Mouse (Mus musculus): ENCODE results near the gene Tubgcp6. TPM values are rescaled to one million over a fixed set of nuclear protein-coding genes. Genes with fewer than 3 reads are reported as not detected.
A peak's percentile ranks its signal among the peaks of the same experiment; 100 is the strongest.

The Tubgcp6 gene
- total and polyA plus RNA-seq, 3 experiments: 7.3 to 16.2 (median 8.7) TPM

GRCm38 (mm10) chr15:89137378-89138045 lies 14.6 kb upstream of the Tubgcp6 start:
- TF ChIP-seq POLR2A (IDR thresholded peaks at IDR 0.05; ENCODE audit: insufficient read depth, low read depth, low read length) (no peak), EP300 (IDR thresholded peaks at IDR 0.05; ENCODE audit: insufficient read depth, low read depth, low read length) (no peak)
- DNase-seq: no peak
- no peak overlapping the region for H3K4me3 ChIP-seq
- no peaks in the 10 kb centered on the region for H3K36me3 ChIP-seq (ENCODE audit: control insufficient read depth, insufficient read depth, low read length)
- H3K79me2 ChIP-seq (replicated peaks; ENCODE audit: control insufficient read depth, insufficient read depth, low read length): no peaks in the 10 kb centered on the region
- intact Hi-C loops (cut with DNase I): no loop called here
- WGBS: 56% methylated on average over 11 of the region's 11 CpGs
- no peaks in the 10 kb centered on the region for H3K27me3 ChIP-seq (ENCODE audit: control insufficient read depth, insufficient read depth, low read length)
- H3K9ac ChIP-seq (ENCODE audit: low read depth, low read length): 0 out of 2 replicates have a peak overlapping the region, but pooled peaks have one; percentile 7
- peaks cover 16% of the 10 kb centered on the region for H3K4me1 ChIP-seq (ENCODE audit: control insufficient read depth, insufficient read depth, low read length)
- H3K27ac ChIP-seq: no peak overlapping the region; the same call in 1 of the 2 replicates

GRCm38 (mm10) chr15:89136461-89137155 lies 13.7 kb upstream of the Tubgcp6 start:
- H3K79me2 ChIP-seq (replicated peaks; ENCODE audit: control insufficient read depth, insufficient read depth, low read length): no peaks in the 10 kb centered on the region
- no peak overlapping the region for H3K9ac ChIP-seq (ENCODE audit: low read depth, low read length)
- no peak overlapping the region for H3K27ac ChIP-seq
- DNase-seq: no peak
- no peaks in the 10 kb centered on the region for H3K27me3 ChIP-seq (ENCODE audit: control insufficient read depth, insufficient read depth, low read length)
- H3K4me3 ChIP-seq: no peak overlapping the region
- intact Hi-C loops (cut with DNase I): no loop called here
- 95% methylated on average over 5 of the region's 5 CpGs for WGBS
- no peaks in the 10 kb centered on the region for H3K36me3 ChIP-seq (ENCODE audit: control insufficient read depth, insufficient read depth, low read length)
- no peak for TF ChIP-seq EP300 (IDR thresholded peaks at IDR 0.05; ENCODE audit: insufficient read depth, low read depth, low read length)
- H3K4me1 ChIP-seq (ENCODE audit: control insufficient read depth, insufficient read depth, low read length): peaks cover 11% of the 10 kb centered on the region

- WGBS: 77% methylated on average over 3 of the region's 3 CpGs
- no peak for TF ChIP-seq POLR2A (IDR thresholded peaks at IDR 0.05; ENCODE audit: insufficient read depth, low read depth, low read length)
- TF ChIP-seq EP300 (IDR thresholded peaks at IDR 0.05; ENCODE audit: insufficient read depth, low read depth, low read length): no peak
- TF ChIP-seq CTCF (IDR thresholded peaks at IDR 0.05): no peak
- Histone ChIP-seq H3K4me3 (no peak overlapping the region), H3K27ac (no peak overlapping the region), H3K4me1 (ENCODE audit: control insufficient read depth, insufficient read depth, low read length) (peaks cover 7% of the 10 kb centered on the region), H3K27me3 (ENCODE audit: control insufficient read depth, insufficient read depth, low read length) (no peaks in the 10 kb centered on the region), H3K79me2 (replicated peaks; ENCODE audit: control insufficient read depth, insufficient read depth, low read length) (no peaks in the 10 kb centered on the region), H3K9ac (ENCODE audit: low read depth, low read length) (no peak overlapping the region), H3K36me3 (ENCODE audit: control insufficient read depth, insufficient read depth, low read length) (no peaks in the 10 kb centered on the region)
- DNase-seq: peak in 1 of 2 experiments; percentile 52
- intact Hi-C loops (cut with DNase I): no loop called here
Observed at GRCm38 (mm10) chr15:89131316-89131715, 8.4 kb upstream of the Tubgcp6 start.

GRCm38 (mm10) chr15:89130245-89130644 lies 7.3 kb upstream of the Tubgcp6 start:
- Histone ChIP-seq H3K4me1 (ENCODE audit: control insufficient read depth, insufficient read depth, low read length) (peaks cover 7% of the 10 kb centered on the region), H3K27me3 (ENCODE audit: control insufficient read depth, insufficient read depth, low read length) (no peaks in the 10 kb centered on the region), H3K36me3 (ENCODE audit: control insufficient read depth, insufficient read depth, low read length) (no peaks in the 10 kb centered on the region), H3K79me2 (replicated peaks; ENCODE audit: control insufficient read depth, insufficient read depth, low read length) (no peaks in the 10 kb centered on the region), H3K4me3 (no peak overlapping the region), H3K9ac (ENCODE audit: low read depth, low read length) (no peak overlapping the region), H3K27ac (no peak overlapping the region)
- intact Hi-C loops (cut with DNase I): no loop called here
- DNase-seq: no peak
- TF ChIP-seq CTCF (IDR thresholded peaks at IDR 0.05) (no peak), EP300 (IDR thresholded peaks at IDR 0.05; ENCODE audit: insufficient read depth, low read depth, low read length) (no peak), POLR2A (IDR thresholded peaks at IDR 0.05; ENCODE audit: insufficient read depth, low read depth, low read length) (no peak)

- peak; percentile 87 to 92 for DNase-seq
- TF ChIP-seq POLR2A (IDR thresholded peaks at IDR 0.05; ENCODE audit: insufficient read depth, low read depth, low read length): peak; percentile 80
- TF ChIP-seq EP300 (IDR thresholded peaks at IDR 0.05; ENCODE audit: insufficient read depth, low read depth, low read length): peak; percentile 75
- no peak; the same call in 1 of the 2 replicates for TF ChIP-seq CTCF (IDR thresholded peaks at IDR 0.05)
- Histone ChIP-seq H3K4me3 (peak within 1 kb of the TSS; percentile 67), H3K9ac (ENCODE audit: low read depth, low read length) (peak within 1 kb of the TSS; percentile 62), H3K27me3 (ENCODE audit: control insufficient read depth, insufficient read depth, low read length) (no peaks in the 10 kb centered on the region), H3K79me2 (replicated peaks; ENCODE audit: control insufficient read depth, insufficient read depth, low read length) (no peaks in the 10 kb centered on the region), H3K36me3 (ENCODE audit: control insufficient read depth, insufficient read depth, low read length) (no peaks in the 10 kb centered on the region), H3K4me1 (ENCODE audit: control insufficient read depth, insufficient read depth, low read length) (peaks cover 7% of the 10 kb centered on the region), H3K27ac (peak within 1 kb of the TSS; percentile 93)
- 3% methylated on average over 36 of the region's 36 CpGs for WGBS
- intact Hi-C loops (cut with DNase I): loop anchor here (2.0 kb wide), 1 partner anchor 68 kb away; the partner anchor contains the start of gene Dennd6b
Observed at GRCm38 (mm10) chr15:89128382-89129350, 5.8 kb upstream of the Tubgcp6 start, which contains the start of gene Hdac10. Gene Hdac10, minus strand, starts transcription at chr15:89128700.
